Mouse (Mus musculus) cortical plate, adult 2 months (tissue): Measurements from ENCODE around the gene Sp6.

ENCODE experiments used
- CTCF ChIP-seq: fragments of 200-500 bp; IDR thresholded peaks from 2 replicates; pipeline ENCODE4 v1.5.1; 2011; ENCODE audit warnings: mild to moderate bottlenecking, control low read depth, low read length; ENCODE audit not compliant: insufficient read depth; ENCODE audit errors: extremely low read depth
- POLR2A ChIP-seq: fragments of 200-500 bp; IDR thresholded peaks from 2 replicates; pipeline ENCODE4 v1.6.1; 2011; ENCODE audit warnings: mild to moderate bottlenecking, low read length, control low read depth; ENCODE audit not compliant: insufficient read depth; ENCODE audit errors: extremely low read depth

DNA sequence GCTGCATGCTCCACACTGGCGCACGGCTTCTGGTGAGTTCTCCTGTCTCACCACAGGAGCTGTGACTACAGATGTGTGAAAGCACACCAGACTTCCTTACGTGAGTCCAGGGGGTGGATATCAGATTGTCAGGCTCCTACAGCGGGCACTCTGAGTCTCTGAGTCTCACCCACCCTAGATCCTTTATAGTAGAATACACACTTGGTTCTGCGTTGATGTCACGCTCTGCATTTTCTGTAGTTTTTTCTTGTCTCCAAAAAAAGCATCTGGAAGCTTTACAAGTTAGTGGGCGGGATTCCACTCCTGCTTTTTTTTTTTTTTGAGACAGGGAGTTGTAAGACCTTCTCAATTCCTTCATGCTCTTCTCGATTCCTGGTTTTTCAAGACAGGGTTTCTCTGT lies 31.7 kb downstream of the Sp6 start:
- TF ChIP-seq POLR2A (no peak), CTCF (no peak)
